Mouse (Mus musculus) telencephalon, adult 2 months (tissue): Measurements from ENCODE around the gene Atp6ap1.

Experiments used
- DNase-seq: peaks from one replicate; pipeline ENCODE4 v3.0.0-alpha.2; 2011; ENCODE audit warnings: low read depth, low spot score

Atp6ap1 gene

GRCm38 (mm10) chrX:74296538-74297448 lies at the start of gene Atp6ap1:
Gene Atp6ap1, plus strand, starts transcription at chrX:74297097.
- DNase-seq: peak; percentile 95

DNA sequence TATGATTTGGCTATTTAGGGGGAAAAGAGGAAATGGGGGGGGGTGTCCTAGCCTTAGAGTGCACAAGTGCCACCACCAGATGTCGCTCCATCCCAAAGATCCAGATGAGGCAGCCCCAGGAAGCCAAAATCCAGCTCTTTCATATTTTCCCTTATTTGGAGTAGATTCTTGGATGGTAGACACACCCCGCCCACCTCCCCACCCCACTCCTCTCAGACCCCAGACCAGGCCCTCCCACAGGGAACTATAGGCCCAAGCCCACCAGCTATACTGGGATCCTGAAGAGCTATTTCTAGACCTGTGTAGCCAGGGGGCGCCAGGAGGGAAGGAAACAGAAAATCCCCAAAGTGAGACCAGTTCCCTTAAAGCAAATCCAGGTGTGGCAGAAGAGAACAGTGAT lies 48.2 kb upstream of the Atp6ap1 start:
- no peak for DNase-seq

DNA sequence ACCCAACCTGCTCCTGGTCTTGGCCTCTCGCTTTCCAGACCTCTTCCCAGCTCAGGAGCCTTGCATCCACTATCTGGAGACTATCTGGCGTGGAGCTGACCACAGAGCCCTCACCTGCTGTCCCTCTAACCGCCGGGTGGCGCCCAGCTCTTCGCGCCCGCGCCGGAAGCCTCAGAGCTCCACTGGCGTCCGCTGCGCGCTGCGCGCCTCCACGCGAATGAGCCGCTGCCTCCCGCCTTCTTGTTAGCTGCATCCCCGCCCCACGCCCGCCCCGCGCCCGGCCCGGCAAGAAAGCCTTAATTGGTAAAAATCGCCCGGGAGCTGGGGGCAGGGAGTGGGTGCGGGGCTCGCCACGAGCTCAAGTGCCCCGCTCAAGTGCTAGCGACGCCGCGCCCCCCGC lies 47.3 kb upstream of the Atp6ap1 start, which contains the start of gene Flna:
Gene Flna, minus strand, starts transcription at position 206 of the 400 bp plus-strand sequence.
- DNase-seq: no peak

DNA sequence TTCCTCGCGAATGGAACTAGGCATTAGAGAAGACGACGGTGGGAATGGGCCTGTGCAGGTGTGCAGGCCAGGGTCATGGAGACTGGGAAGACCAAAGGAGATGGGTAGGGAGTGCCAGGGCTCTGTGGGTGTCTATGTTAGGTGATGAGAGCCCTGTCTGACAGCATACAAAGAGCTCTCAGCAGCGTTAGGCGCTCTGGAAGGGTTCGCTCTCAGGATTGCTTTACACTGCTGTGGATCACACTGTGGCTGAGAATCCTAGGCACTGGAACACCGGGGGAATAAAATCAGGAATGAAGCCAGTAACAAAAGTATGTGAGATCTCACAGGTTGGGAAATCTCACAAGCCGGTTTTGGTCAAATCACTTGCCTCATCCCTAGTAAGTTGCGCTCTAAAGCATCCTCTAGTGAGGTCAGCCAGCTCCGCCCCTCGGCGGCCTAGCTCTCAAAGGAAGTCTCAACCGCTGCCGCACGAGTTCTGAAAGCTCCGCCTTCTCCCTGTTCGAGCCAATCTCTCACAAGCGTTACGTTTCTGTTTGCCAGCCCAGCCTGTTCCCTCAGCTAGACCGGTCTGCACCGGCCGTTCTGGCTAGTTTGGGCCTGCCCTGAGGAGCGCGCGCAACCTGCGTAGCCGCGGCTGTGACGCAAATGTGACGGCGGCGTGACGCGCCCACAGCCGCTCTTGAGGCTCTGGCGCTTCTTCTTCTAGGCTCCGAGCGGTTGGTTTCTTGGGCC lies 42.6 kb upstream of the Atp6ap1 start, which contains the start of gene Emd:
Gene Emd, plus strand, starts transcription at position 535 of the 735 bp plus-strand sequence.
- DNase-seq: peak; percentile 91

DNA sequence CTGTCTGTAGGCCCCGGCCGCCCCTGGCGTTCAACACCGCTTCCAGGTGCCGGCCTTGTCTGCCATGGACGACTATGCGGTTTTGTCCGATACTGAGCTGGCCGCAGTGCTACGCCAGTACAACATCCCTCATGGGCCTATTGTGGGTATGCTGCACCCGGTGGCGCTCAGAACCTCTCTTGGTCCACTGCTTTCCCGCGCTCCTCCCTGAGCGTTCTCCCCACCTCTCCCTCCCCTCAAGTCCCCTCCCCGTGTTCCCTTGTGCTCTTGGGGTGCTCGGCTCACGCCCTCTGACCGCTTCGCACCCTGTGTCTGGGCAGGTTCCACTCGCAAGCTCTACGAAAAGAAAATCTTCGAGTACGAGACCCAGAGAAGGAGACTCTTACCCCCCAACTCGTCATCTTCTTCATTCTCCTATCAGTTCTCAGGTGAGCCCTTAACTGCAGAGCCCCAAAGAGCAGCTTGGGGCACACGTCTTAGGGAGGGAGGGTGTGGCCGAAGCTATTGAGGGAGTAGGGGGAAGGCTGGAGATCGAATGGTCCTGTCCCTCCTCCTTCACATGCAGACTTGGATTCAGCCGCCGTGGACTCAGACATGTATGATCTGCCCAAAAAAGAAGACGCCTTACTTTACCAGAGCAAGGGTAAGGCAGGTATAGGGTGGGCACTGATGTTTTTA lies 41.9 kb upstream of the Atp6ap1 start:
- no peak for DNase-seq

DNA sequence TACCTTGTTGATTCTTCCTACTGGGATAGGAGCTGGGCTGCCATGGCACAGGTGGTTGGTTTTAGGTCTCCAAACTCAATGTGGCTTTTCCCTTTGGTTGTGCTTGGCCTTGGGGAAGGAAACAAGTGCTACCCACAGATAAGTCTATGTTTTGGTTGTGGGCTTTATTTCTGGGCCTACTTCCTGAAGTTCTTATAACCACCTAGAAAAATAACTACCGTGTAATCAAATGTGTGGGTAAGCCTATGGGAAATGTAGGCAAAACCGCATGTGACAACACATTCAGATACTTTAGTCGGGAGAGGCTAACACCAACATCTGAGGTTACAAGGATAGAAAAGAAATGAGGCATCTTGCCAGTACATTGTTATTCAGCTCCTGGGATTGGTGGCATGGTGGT lies 39.2 kb upstream of the Atp6ap1 start:
- DNase-seq: no peak

DNA sequence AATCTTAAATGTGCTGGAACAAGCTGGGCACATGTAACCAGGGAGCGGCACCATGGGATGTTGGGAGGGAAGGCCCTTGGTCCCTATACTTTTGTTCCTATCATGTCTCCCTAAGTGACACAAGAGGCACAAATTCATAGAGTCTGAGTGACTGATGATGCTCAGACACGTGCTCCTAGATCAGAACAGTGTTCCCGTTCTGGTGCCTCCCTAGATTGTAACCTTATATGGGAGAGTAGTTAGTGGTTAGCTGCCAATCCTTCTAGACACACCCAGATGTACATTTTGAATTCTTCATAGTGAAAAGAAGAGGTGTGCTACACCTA lies 27.2 kb upstream of the Atp6ap1 start:
- no peak for DNase-seq

DNA sequence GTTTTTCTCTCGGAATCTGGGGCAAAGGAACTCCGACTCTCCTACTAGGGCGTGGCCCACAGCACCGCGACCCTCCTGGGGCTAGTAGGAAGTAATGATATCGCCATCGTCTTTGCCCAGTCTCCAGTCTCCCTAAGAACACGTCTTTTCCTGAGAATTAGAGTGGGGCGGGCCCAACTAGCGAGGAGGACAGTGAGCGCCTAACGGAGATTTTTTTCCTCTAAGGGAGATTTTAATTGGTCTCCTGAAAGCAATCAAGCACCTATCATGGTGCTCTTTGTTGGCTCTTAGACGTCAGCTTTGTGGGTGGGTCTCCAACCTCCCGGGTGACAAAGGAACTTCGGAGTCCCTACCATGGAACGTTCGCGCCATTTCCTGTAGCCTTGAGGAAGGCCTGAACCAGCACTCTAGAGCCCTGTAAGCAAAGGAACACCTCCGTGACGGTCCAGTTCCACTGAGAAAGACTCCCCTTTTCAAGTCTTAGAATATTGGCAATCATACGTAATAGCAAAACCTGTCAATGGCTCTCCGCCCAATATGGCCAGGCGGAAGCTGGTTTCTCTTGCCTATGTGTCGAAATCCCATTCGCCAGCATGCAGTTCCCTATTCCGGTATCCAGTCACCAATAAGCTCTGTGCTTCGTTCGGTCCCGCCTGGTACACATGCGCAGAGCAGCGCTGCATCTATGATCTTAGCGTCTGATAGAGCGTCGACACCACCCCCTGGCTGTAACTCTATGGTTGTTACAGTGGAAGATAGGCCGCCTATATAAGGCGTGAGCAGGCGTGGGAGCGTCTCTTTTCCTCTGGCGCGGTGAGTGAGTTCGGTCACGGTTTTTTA lies 26.6 kb upstream of the Atp6ap1 start, which contains the start of gene Rpl10:
Gene Rpl10, plus strand, starts transcription at position 751 of the 840 bp plus-strand sequence.
- peak; percentile 98 for DNase-seq

GRCm38 (mm10) chrX:74270902-74271551 lies 25.9 kb upstream of the Atp6ap1 start:
- no peak for DNase-seq

GRCm38 (mm10) chrX:74273422-74274322 lies 23.2 kb upstream of the Atp6ap1 start:
- no peak for DNase-seq

DNA sequence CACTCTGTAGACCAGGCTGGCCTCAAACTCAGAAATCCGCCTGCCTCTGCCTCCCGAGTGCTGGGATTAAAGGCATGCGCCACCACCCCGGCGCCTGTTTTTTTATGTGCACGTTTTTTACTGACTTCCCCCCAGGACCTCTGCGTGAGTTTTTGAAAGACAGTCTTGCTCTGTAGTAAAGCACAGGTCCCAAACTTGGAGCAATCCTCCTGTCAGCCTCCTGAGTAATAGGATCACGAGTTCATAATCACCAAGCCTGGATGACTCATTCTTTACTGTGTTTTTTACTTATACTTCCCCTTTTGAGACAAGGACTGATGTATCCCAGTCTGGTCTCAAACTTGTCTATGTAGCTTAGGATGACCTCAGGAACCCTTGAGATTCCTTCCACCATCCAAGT lies 19.0 kb upstream of the Atp6ap1 start:
- DNase-seq: no peak

GRCm38 (mm10) chrX:74281041-74281731 lies 15.7 kb upstream of the Atp6ap1 start:
- DNase-seq: no peak

- DNase-seq: no peak
These were observed 15.0 kb upstream of the Atp6ap1 start, which contains the start of the genes Taz and Dnase1l1 for GRCm38 (mm10) chrX:74281732-74282394. Gene Taz, plus strand, starts transcription at chrX:74281912. Gene Dnase1l1, minus strand, starts transcription at chrX:74282337.

- peak; percentile 85 for DNase-seq
These were observed 14.4 kb upstream of the Atp6ap1 start for GRCm38 (mm10) chrX:74282395-74283091.

- no peak for DNase-seq
These were observed 13.8 kb upstream of the Atp6ap1 start for GRCm38 (mm10) chrX:74283092-74283437.

DNA sequence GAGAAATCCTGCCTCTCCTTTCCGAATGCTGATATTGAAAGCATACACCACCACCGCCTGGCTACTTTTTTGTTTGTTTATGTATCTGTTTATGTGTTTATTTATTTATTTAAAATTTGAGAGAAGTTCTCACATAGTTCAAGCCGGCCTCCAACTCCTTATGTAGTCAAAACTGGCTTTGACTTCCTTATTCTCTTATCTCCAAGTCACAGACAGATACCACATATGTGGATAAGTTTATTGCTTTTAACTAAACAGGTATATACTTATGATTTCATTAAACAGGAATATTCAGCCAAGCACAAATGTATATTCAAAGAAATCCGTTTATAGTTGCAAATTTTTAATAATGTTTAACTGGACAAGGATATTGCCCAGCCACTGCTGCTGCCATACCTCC lies 3.5 kb upstream of the Atp6ap1 start:
- no peak for DNase-seq

GRCm38 (mm10) chrX:74298348-74298747 lies 1.5 kb downstream of the Atp6ap1 start:
- no peak for DNase-seq

- DNase-seq: no peak
These were observed 2.8 kb downstream of the Atp6ap1 start for GRCm38 (mm10) chrX:74299721-74300120.
